Mouse (Mus musculus): ENCODE measurements at regions not wholly inside any gene's neighbourhood (a gene's known extent, or its start where the extent isn't known, plus 50 kb on each side); places are given as distances from the start of the nearest gene placed in this dataset.

GRCm38 (mm10) chr4:35640866-35641265, 414.9 kb upstream of the C9orf72 start:
- no peak overlapping the region for H3K4me3 ChIP-seq (replicated peaks)
- H3K36me3 ChIP-seq = no peaks in the 10 kb centered on the region
- no peak overlapping the region for H3K27ac ChIP-seq
- 90% methylated on average over 1 of the region's 1 CpGs for WGBS
- no peak overlapping the region for H3K9ac ChIP-seq (replicated peaks)
- H3K9me3 ChIP-seq = no peaks in the 10 kb centered on the region
- ATAC-seq = no peak
- no peak overlapping the region for H3K4me2 ChIP-seq (replicated peaks)
- H3K4me1 ChIP-seq (replicated peaks) = no peaks in the 10 kb centered on the region
- no peaks in the 10 kb centered on the region for H3K27me3 ChIP-seq

- H3K9me3 ChIP-seq = no peaks in the 10 kb centered on the region
Measured at GRCm38 (mm10) chr4:35606200-35606599, 380.2 kb upstream of the C9orf72 start.

GRCm38 (mm10) chr4:35578086-35578485, 352.1 kb upstream of the C9orf72 start:
- Histone ChIP-seq H3K9me3 (0 out of 2 replicates have a peak, but pooled peaks cover 5% of the 10 kb centered on the region), H3K9ac (replicated peaks) (no peak overlapping the region), H3K4me1 (replicated peaks) (no peaks in the 10 kb centered on the region), H3K4me2 (replicated peaks) (no peak overlapping the region), H3K27me3 (no peaks in the 10 kb centered on the region), H3K4me3 (replicated peaks) (no peak overlapping the region), H3K36me3 (no peaks in the 10 kb centered on the region), H3K27ac (no peak overlapping the region)
- no peak for ATAC-seq
- 70% methylated on average over 1 of the region's 1 CpGs for whole genome bisulfite sequencing

More at GRCm38 (mm10) chr4:35606200-35606599, 380.2 kb upstream of the C9orf72 start:
- Histone ChIP-seq H3K9ac (replicated peaks) (no peak overlapping the region), H3K36me3 (no peaks in the 10 kb centered on the region), H3K27me3 (no peaks in the 10 kb centered on the region), H3K27ac (no peak overlapping the region), H3K4me3 (replicated peaks) (no peak overlapping the region), H3K4me1 (replicated peaks) (no peaks in the 10 kb centered on the region), H3K4me2 (replicated peaks) (no peak overlapping the region)
- 80% methylated on average over 1 of the region's 1 CpGs for WGBS
- ATAC-seq = no peak

GRCm38 (mm10) chr4:35575179-35575974, 349.4 kb upstream of the C9orf72 start:
- no peak overlapping the region for H3K4me3 ChIP-seq (replicated peaks)
- no peak for ATAC-seq
- H3K4me1 ChIP-seq (replicated peaks) = peaks cover 10% of the 10 kb centered on the region
- 0 out of 2 replicates have a peak, but pooled peaks cover 5% of the 10 kb centered on the region for H3K9me3 ChIP-seq
- H3K36me3 ChIP-seq = no peaks in the 10 kb centered on the region
- H3K9ac ChIP-seq (replicated peaks) = no peak overlapping the region
- H3K4me2 ChIP-seq (replicated peaks) = no peak overlapping the region
- H3K27ac ChIP-seq = no peak overlapping the region
- 69% methylated on average over 11 of the region's 11 CpGs for WGBS
- H3K27me3 ChIP-seq = no peaks in the 10 kb centered on the region

- Histone ChIP-seq H3K4me3 (replicated peaks) (no peak overlapping the region), H3K9me3 (no peaks in the 10 kb centered on the region), H3K4me2 (replicated peaks) (no peak overlapping the region; the same call in 1 of the 2 replicates), H3K27ac (no peak overlapping the region), H3K4me1 (replicated peaks) (peaks cover 10% of the 10 kb centered on the region), H3K36me3 (no peaks in the 10 kb centered on the region), H3K9ac (replicated peaks) (no peak overlapping the region), H3K27me3 (no peaks in the 10 kb centered on the region)
- ATAC-seq = peak; percentile 37; the same call in 1 of the 2 replicates
- WGBS = 36% methylated on average over 9 of the region's 9 CpGs
Measured at GRCm38 (mm10) chr4:35571541-35572447, 345.8 kb upstream of the C9orf72 start.

GRCm38 (mm10) chr4:35561303-35561702, 335.3 kb upstream of the C9orf72 start:
- Histone ChIP-seq H3K4me3 (replicated peaks) (no peak overlapping the region), H3K36me3 (no peaks in the 10 kb centered on the region), H3K27me3 (no peaks in the 10 kb centered on the region), H3K27ac (no peak overlapping the region), H3K4me2 (replicated peaks) (no peak overlapping the region), H3K4me1 (replicated peaks) (no peaks in the 10 kb centered on the region), H3K9me3 (no peaks in the 10 kb centered on the region), H3K9ac (replicated peaks) (no peak overlapping the region)
- no peak for ATAC-seq
- 38% methylated on average over 1 of the region's 1 CpGs for WGBS

- ATAC-seq = no peak
- Histone ChIP-seq H3K9ac (replicated peaks) (no peak overlapping the region), H3K4me1 (replicated peaks) (no peaks in the 10 kb centered on the region), H3K27ac (no peak overlapping the region), H3K4me3 (replicated peaks) (no peak overlapping the region), H3K36me3 (no peaks in the 10 kb centered on the region), H3K9me3 (no peaks in the 10 kb centered on the region), H3K27me3 (no peaks in the 10 kb centered on the region), H3K4me2 (replicated peaks) (no peak overlapping the region)
- 89% methylated on average over 2 of the region's 2 CpGs for WGBS
Measured at GRCm38 (mm10) chr4:35560004-35560403, 334.0 kb upstream of the C9orf72 start.

GRCm38 (mm10) chr4:35553309-35553708, 327.3 kb upstream of the C9orf72 start:
- WGBS = 91% methylated on average over 1 of the region's 1 CpGs
- Histone ChIP-seq H3K4me1 (replicated peaks) (no peaks in the 10 kb centered on the region), H3K36me3 (no peaks in the 10 kb centered on the region), H3K9me3 (no peaks in the 10 kb centered on the region), H3K4me3 (replicated peaks) (no peak overlapping the region), H3K9ac (replicated peaks) (no peak overlapping the region), H3K27ac (no peak overlapping the region), H3K4me2 (replicated peaks) (no peak overlapping the region), H3K27me3 (no peaks in the 10 kb centered on the region)
- no peak for ATAC-seq

- no peak for ATAC-seq
- Histone ChIP-seq H3K4me2 (replicated peaks) (no peak overlapping the region), H3K9me3 (no peaks in the 10 kb centered on the region)
Measured at GRCm38 (mm10) chr4:35551988-35552387, 326.0 kb upstream of the C9orf72 start.

GRCm38 (mm10) chr4:35534565-35535279, 308.7 kb upstream of the C9orf72 start:
- Histone ChIP-seq H3K4me2 (replicated peaks) (no peak overlapping the region), H3K4me1 (replicated peaks) (peaks cover 15% of the 10 kb centered on the region), H3K27ac (peak overlapping the region; percentile 26; the same call in 1 of the 2 replicates), H3K4me3 (replicated peaks) (no peak overlapping the region), H3K9me3 (no peaks in the 10 kb centered on the region), H3K9ac (replicated peaks) (no peak overlapping the region), H3K36me3 (no peaks in the 10 kb centered on the region), H3K27me3 (no peaks in the 10 kb centered on the region)
- peak; percentile 85 for ATAC-seq
- 22% methylated on average over 6 of the region's 6 CpGs for WGBS

More at GRCm38 (mm10) chr4:35551988-35552387, 326.0 kb upstream of the C9orf72 start:
- Histone ChIP-seq H3K27me3 (no peaks in the 10 kb centered on the region), H3K36me3 (no peaks in the 10 kb centered on the region), H3K9ac (replicated peaks) (no peak overlapping the region), H3K4me1 (replicated peaks) (no peaks in the 10 kb centered on the region), H3K27ac (no peak overlapping the region), H3K4me3 (replicated peaks) (no peak overlapping the region)

GRCm38 (mm10) chr4:35534154-35534553, 308.2 kb upstream of the C9orf72 start:
- Histone ChIP-seq H3K4me2 (replicated peaks) (no peak overlapping the region), H3K36me3 (no peaks in the 10 kb centered on the region), H3K27ac (peak overlapping the region; percentile 26; the same call in 1 of the 2 replicates), H3K9ac (replicated peaks) (no peak overlapping the region), H3K4me1 (replicated peaks) (peaks cover 15% of the 10 kb centered on the region), H3K9me3 (no peaks in the 10 kb centered on the region), H3K4me3 (replicated peaks) (no peak overlapping the region), H3K27me3 (no peaks in the 10 kb centered on the region)
- peak; percentile 94 for ATAC-seq

Measured in midbrain, embryonic 13.5 days (tissue).